Mouse (Mus musculus) 3T3-L1 (cell line): Measurements from ENCODE around the gene Gbp2.
"Not testable (repeated sequence)": the region's sequence is repeated elsewhere in the genome, so short reads cannot be mapped to it uniquely, and the experiment has no call there.

ENCODE experiments used
- DNase-seq: peaks from one replicate; pipeline ENCODE4 v3.0.0-alpha.2; 2015; ENCODE audit warnings: low read depth, low spot score

Gbp2 gene

GRCm38 (mm10) chr3:142620111-142620955 lies at the start of gene Gbp2:
TSS of gene Gbp2 (plus strand) at chr3:142620602.
- peak; percentile 88 for DNase-seq

GRCm38 (mm10) chr3:142570738-142571137 lies 49.7 kb upstream of the Gbp2 start:
- DNase-seq: no peak

- DNase-seq: no peak
These were observed 43.3 kb upstream of the Gbp2 start for GRCm38 (mm10) chr3:142577108-142577507.

GRCm38 (mm10) chr3:142578342-142578741 lies 42.1 kb upstream of the Gbp2 start:
- DNase-seq: no peak

GRCm38 (mm10) chr3:142583067-142583466 lies 37.3 kb upstream of the Gbp2 start:
- DNase-seq: no peak

- DNase-seq: no peak
These were observed 33.0 kb upstream of the Gbp2 start for GRCm38 (mm10) chr3:142587386-142587785.

GRCm38 (mm10) chr3:142588888-142589287 lies 31.5 kb upstream of the Gbp2 start:
- DNase-seq: no peak

- no peak for DNase-seq
These were observed 29.9 kb upstream of the Gbp2 start for GRCm38 (mm10) chr3:142590431-142591067.

- DNase-seq: no peak
These were observed 25.9 kb upstream of the Gbp2 start, which contains the start of gene Gbp2b for GRCm38 (mm10) chr3:142594547-142594946. TSS of gene Gbp2b (plus strand) at chr3:142594847.

GRCm38 (mm10) chr3:142597923-142598322 lies 22.5 kb upstream of the Gbp2 start:
- DNase-seq: no peak

- DNase-seq: no peak
These were observed 18.7 kb upstream of the Gbp2 start for GRCm38 (mm10) chr3:142601675-142602074.

- DNase-seq: peak; percentile 6
These were observed 1.7 kb upstream of the Gbp2 start for GRCm38 (mm10) chr3:142618658-142619057.

- DNase-seq: peak; percentile 77
These were observed 796 bp upstream of the Gbp2 start for GRCm38 (mm10) chr3:142619606-142620005.

GRCm38 (mm10) chr3:142620956-142621562 lies 657 bp downstream of the Gbp2 start:
- DNase-seq: peak; percentile 71

- DNase-seq: no peak
These were observed 10.0 kb downstream of the Gbp2 start for GRCm38 (mm10) chr3:142630385-142630784.

GRCm38 (mm10) chr3:142640201-142640600 lies 19.8 kb downstream of the Gbp2 start:
- DNase-seq: peak; percentile 11

GRCm38 (mm10) chr3:142645949-142646348 lies 25.5 kb downstream of the Gbp2 start:
- peak; percentile 91 for DNase-seq

- not testable (repeated sequence) for DNase-seq
These were observed 27.4 kb downstream of the Gbp2 start for GRCm38 (mm10) chr3:142647836-142648235.

GRCm38 (mm10) chr3:142650205-142650604 lies 29.8 kb downstream of the Gbp2 start:
- DNase-seq: no peak

GRCm38 (mm10) chr3:142664723-142665122 lies 44.3 kb downstream of the Gbp2 start:
- DNase-seq: no peak

GRCm38 (mm10) chr3:142674607-142675006 lies 54.2 kb downstream of the Gbp2 start:
- peak; percentile 56 for DNase-seq
